Mouse (Mus musculus) heart, postnatal 0 days (tissue): ENCODE results near the gene Scn1b. TPM values are rescaled to one million over a fixed set of nuclear protein-coding genes. Genes with fewer than 3 reads are reported as not detected.

Experiments used
- ATAC-seq: fragments of 200-750 bp; cut with Nextera tagmentation; 2 replicates; pipeline ENCODE4 v1.8.0; 2017; ENCODE audit warnings: low read depth, moderate number of reproducible peaks, moderate library complexity; ENCODE audit not compliant: insufficient read depth
- DNase-seq: peaks from one replicate; pipeline ENCODE4 v3.0.0-alpha.2; 2016; ENCODE audit warnings: low spot score
- H3K27ac ChIP-seq: fragments of 300-500 bp; sonication (generic); 2 replicates; pipeline ENCODE4 v1.5.1; 2014; ENCODE audit warnings: low read depth, mild to moderate bottlenecking
- H3K27me3 ChIP-seq: fragments of 300-500 bp; sonication (generic); 2 replicates; pipeline ENCODE4 v1.6.1; 2014; ENCODE audit warnings: low read length, mixed read lengths; ENCODE audit not compliant: control insufficient read depth, insufficient read depth
- H3K36me3 ChIP-seq: fragments of 300-500 bp; sonication (generic); replicated peaks from 2 replicates; pipeline ENCODE4 v1.6.1; 2014; ENCODE audit warnings: low read length, mixed read lengths; ENCODE audit not compliant: control insufficient read depth, insufficient read depth
- H3K4me1 ChIP-seq: fragments of 300-500 bp; sonication (generic); 2 replicates; pipeline ENCODE4 v1.6.1; 2014; ENCODE audit warnings: antibody characterized with exemption; ENCODE audit not compliant: control insufficient read depth, insufficient read depth
- H3K4me2 ChIP-seq: fragments of 300-500 bp; sonication (generic); 2 replicates; pipeline ENCODE4 v1.6.1; 2014; ENCODE audit warnings: low read depth, mild to moderate bottlenecking, low read length, moderate library complexity
- H3K4me3 ChIP-seq: fragments of 300-500 bp; sonication (generic); 2 replicates; pipeline ENCODE4 v1.5.1; 2014; ENCODE audit warnings: low read depth, low read length
- H3K9ac ChIP-seq: fragments of 300-500 bp; sonication (generic); replicated peaks from 2 replicates; pipeline ENCODE4 v1.6.1; 2014; ENCODE audit warnings: low read depth, low read length, mixed read lengths
- H3K9me3 ChIP-seq: fragments of 300-500 bp; sonication (generic); replicated peaks from 2 replicates; pipeline ENCODE4 v1.6.1; 2016; ENCODE audit warnings: low read length; ENCODE audit not compliant: control insufficient read depth
- CTCF ChIP-seq: IDR thresholded peaks from 2 replicates; pipeline ENCODE4 v1.5.1; 2016; ENCODE audit warnings: antibody characterized with exemption, control low read depth, low read depth
- EP300 ChIP-seq: IDR thresholded peaks from 2 replicates; pipeline ENCODE4 v1.6.1; 2016; ENCODE audit warnings: antibody characterized with exemption, low read depth
- WGBS: fragments of 180-500 bp; shearing (Covaris S2); extraction: QIAGEN DNeasy Blood & Tissue Kit; methylation state at CpG from one replicate; pipeline ENCODE4 v1.1.7; 2014; 5-methylcytosine and 5-hydroxymethylcytosine counted together
- polyA plus RNA-seq: library from polyadenylated mRNA; unstranded; fragments of >200 nt; fragmentation: Nextera tagmentation; extraction: Ambion mirVana; gene quantifications from 2 replicates; pipeline ENCODE4 v1.2.1, GENCODE M21; 2015
- total RNA-seq: library from RNA; depleted of rRNA; stranded (reverse); fragments of >200 nt; gene quantifications from 2 replicates; pipeline ENCODE4 v1.2.3, GENCODE M21; 2014; ENCODE audit warnings: low replicate concordance

The Scn1b gene
- total and polyA plus RNA-seq, 2 experiments from 2014 or later = 4.2 to 4.7 TPM

- Histone ChIP-seq H3K27me3 (no peaks in the 10 kb centered on the region), H3K4me1 (no peaks in the 10 kb centered on the region), H3K36me3 (no peaks in the 10 kb centered on the region), H3K9ac (no peak overlapping the region), H3K4me2 (no peak overlapping the region), H3K9me3 (peaks cover 4% of the 10 kb centered on the region; the same call in 1 of the 2 replicates), H3K4me3 (no peak overlapping the region), H3K27ac (no peak overlapping the region)
- DNase-seq (peak; percentile 34), ATAC-seq (peak; percentile 57)
- WGBS = 21% methylated on average over 8 of the region's 8 CpGs
- TF ChIP-seq EP300 (no peak), CTCF (no peak)
These were observed 41.6 kb upstream of the Scn1b start for GRCm38 (mm10) chr7:31168412-31168811.

- no peak overlapping the region for H3K27ac ChIP-seq
- H3K27me3 ChIP-seq = no peaks in the 10 kb centered on the region
- H3K9ac ChIP-seq = no peak overlapping the region
- DNase-seq (no peak), ATAC-seq (no peak)
- H3K4me1 ChIP-seq = no peaks in the 10 kb centered on the region
- H3K4me3 ChIP-seq = no peak overlapping the region
- no peaks in the 10 kb centered on the region for H3K36me3 ChIP-seq
- H3K4me2 ChIP-seq = no peak overlapping the region
- no peak for TF ChIP-seq EP300
- no peak for TF ChIP-seq CTCF
- peaks cover 4% of the 10 kb centered on the region; the same call in 1 of the 2 replicates for H3K9me3 ChIP-seq
- WGBS = 39% methylated on average over 1 of the region's 1 CpGs
These were observed 37.9 kb upstream of the Scn1b start for GRCm38 (mm10) chr7:31164748-31165147.

- Histone ChIP-seq H3K27ac (no peak overlapping the region), H3K4me3 (no peak overlapping the region), H3K9me3 (peaks cover 4% of the 10 kb centered on the region; the same call in 1 of the 2 replicates), H3K36me3 (no peaks in the 10 kb centered on the region), H3K4me2 (no peak overlapping the region), H3K4me1 (no peaks in the 10 kb centered on the region), H3K9ac (no peak overlapping the region), H3K27me3 (no peaks in the 10 kb centered on the region)
- TF ChIP-seq EP300 (no peak), CTCF (no peak)
- WGBS = 72% methylated on average over 3 of the region's 3 CpGs
- no peak for ATAC-seq
- no peak for DNase-seq
These were observed 37.1 kb upstream of the Scn1b start for GRCm38 (mm10) chr7:31163666-31164577.

- no peak for TF ChIP-seq EP300
- no peak for TF ChIP-seq CTCF
- Histone ChIP-seq H3K4me3 (no peak overlapping the region), H3K4me2 (no peak overlapping the region), H3K27ac (no peak overlapping the region), H3K36me3 (no peaks in the 10 kb centered on the region), H3K9me3 (peaks cover 4% of the 10 kb centered on the region; the same call in 1 of the 2 replicates), H3K4me1 (no peaks in the 10 kb centered on the region), H3K27me3 (no peaks in the 10 kb centered on the region), H3K9ac (no peak overlapping the region)
- 0 out of 2 replicates have a peak, but pooled peaks have one; percentile 27 for ATAC-seq
- WGBS = 58% methylated on average over 11 of the region's 11 CpGs
- DNase-seq = peak; percentile 9
These were observed 35.5 kb upstream of the Scn1b start for GRCm38 (mm10) chr7:31162324-31162723.

- H3K27ac ChIP-seq = no peak overlapping the region
- no peak overlapping the region for H3K4me2 ChIP-seq
- DNase-seq (no peak), ATAC-seq (no peak)
- 62% methylated on average over 3 of the region's 3 CpGs for WGBS
- no peaks in the 10 kb centered on the region for H3K27me3 ChIP-seq
- H3K36me3 ChIP-seq = no peaks in the 10 kb centered on the region
- H3K4me1 ChIP-seq = no peaks in the 10 kb centered on the region
- H3K9me3 ChIP-seq = peaks cover 4% of the 10 kb centered on the region; the same call in 1 of the 2 replicates
- H3K9ac ChIP-seq = no peak overlapping the region
- no peak overlapping the region for H3K4me3 ChIP-seq
- TF ChIP-seq CTCF (no peak), EP300 (no peak)
These were observed 35.0 kb upstream of the Scn1b start for GRCm38 (mm10) chr7:31161831-31162230.
